Mouse (Mus musculus) CH12F3 (cell line): ENCODE measurements around the gene Thnsl1.
"Not testable (repeated sequence)": the region's sequence is repeated elsewhere in the genome, so short reads cannot be mapped to it uniquely, and the experiment has no call there.

Experiments used
- in situ Hi-C: fragments of 300-500 bp; cut with MboI; formaldehyde crosslinking; loops from 2 replicates; pipeline ENCODE4 v1.14.3; 2020; ENCODE audit warnings: low sequenced_read_pairs

The Thnsl1 gene

DNA sequence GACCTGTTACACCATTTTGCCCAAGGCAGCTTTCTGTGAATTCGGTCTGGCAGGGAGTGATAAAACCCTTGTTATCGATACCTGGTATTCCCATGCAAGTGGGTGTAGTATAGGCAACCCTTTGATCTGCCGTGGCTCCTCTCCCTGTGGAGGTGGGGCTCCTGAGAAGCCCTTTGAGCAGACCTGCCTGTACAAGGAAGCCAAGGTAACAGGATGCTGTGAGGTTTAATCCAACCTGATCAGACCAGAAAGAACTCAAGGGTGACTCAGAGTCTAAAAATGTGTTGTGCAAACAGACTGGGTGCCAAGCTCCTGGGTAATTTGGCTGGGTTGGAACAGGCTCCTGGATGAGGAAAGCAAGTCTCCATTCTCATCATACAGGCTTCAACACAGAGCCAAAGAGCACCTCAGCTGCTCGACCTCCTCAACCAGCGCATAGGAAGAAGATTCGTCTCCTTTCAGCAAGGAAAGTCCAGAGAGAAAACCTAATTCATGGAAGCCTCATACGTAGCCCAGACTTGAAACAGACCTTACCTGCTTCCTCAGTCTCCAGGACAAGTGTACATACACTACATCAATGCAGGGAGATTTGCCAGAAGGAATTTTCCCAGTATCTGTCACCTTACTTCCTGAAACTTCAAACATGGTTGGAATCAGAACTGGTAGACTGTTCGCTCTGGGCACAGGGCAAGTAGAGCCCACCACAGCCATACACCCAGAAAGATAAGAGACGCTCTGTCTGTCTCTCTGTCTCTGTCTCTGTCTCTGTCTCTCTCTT, 29.5 kb downstream of the Thnsl1 start:
- in situ Hi-C loops, result no loop called here

DNA sequence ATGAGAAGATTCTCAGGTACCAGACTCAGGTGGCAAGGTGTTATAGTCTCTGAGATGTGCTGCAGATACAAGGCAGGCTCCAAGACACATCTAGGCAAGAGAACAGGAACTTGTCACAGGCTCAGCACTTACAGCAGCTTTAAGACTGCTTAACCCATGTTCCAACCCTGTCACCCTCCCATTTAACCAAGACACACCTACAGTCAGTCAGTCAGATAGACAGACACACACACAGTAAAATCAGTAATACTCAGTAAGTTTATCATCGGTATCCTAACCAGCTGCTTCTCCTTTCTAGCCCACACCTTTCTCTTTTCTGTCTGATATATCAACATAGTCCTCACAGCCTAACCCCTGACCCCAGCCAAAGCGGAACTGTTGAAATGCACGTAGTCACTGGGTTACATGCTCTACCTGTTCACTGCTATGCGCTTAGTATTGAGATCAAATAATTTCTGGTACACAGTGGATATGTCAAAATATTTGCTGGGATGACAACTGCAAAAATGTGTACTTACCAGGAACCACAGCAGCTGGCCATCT, 30.4 kb downstream of the Thnsl1 start:
- in situ Hi-C loops, result no loop called here

DNA sequence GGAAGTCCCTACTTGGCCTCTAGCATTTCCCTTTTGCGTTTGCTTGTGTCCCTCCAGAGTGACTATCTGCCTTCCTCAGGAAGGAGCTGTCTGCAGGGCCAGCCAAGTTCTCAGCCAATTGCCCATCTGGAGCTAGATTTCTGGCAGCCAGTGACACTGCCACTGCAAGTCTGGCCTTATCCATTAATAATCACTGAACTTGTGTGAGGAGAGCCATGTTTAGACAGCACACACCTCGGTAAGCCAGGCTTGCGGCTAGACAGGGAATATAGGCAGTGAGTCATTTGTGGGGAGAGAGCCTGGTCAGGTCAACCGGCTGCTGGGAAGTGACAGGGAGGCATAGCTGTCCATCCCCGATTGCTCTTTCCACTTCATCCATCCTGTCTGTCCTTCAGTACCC, 31.3 kb downstream of the Thnsl1 start:
- in situ Hi-C loops, result no loop called here

DNA sequence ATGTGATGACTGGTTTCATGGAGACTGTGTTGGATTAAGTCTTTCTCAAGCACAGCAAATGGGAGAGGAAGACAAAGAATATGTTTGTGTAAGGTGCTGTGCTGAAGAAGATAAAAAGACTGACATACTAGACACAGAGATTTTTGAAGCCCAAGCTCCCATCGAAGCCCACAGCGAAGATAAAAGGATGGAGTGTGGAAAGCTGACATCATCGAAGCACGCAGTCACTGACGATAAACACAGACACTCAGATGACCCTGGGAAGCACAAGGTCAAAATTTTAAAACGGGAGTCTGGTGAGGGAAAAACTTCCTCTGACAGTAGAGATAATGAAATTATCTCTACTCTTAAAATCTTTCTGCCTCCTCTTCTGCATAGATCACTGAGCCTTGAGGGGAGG, 38.6 kb downstream of the Thnsl1 start:
- in situ Hi-C loops, result not testable (repeated sequence)

DNA sequence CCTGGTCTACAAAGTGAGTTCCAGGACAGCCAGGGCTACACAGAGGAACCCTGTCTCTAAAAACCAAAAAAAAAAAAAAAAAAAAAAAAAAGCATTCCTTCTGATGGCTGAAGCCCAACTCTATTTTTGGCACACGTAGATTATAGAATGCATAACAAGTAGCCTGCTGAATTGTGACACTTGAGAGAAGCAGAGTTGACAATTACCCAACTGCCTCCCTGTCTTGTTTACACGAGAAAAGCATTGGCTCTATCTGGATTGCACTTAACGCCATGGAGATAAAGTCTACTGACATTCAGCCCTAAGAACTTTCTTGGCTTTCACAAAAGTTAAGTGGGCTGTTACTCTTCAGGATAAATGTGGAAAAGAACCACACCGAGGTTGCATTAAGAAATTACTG, 39.5 kb downstream of the Thnsl1 start:
- in situ Hi-C loops, result no loop called here

DNA sequence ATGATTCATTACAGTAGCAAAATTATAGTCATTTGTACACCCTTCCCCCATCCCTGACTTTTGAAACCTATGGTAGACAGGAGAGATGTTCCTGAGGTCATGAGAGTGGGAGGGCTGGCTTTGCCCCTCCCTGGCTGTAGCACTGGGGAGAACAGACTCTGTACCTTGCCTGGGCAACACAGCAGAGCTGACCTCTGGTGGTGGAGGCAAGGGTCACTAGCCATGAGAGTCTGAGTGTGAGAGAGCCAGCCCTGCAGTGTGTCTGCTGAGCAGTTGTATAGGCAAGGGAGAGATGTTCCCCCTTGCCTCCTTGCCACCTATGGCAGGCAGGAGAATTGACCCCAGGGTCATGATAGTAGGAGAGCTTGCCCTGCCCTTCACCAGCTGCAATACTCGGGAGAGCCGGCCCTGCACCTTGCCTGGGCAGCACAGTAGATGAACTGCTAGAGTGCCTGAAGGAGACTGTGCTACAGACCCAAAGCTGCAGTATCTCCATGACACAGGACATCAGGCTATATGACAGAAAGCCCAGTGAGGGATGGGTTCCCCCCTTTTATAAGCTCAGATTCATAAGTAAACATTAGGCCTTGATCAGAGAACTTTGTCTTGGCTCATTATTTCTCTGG, 40.1 kb downstream of the Thnsl1 start:
- in situ Hi-C loops, result no loop called here

DNA sequence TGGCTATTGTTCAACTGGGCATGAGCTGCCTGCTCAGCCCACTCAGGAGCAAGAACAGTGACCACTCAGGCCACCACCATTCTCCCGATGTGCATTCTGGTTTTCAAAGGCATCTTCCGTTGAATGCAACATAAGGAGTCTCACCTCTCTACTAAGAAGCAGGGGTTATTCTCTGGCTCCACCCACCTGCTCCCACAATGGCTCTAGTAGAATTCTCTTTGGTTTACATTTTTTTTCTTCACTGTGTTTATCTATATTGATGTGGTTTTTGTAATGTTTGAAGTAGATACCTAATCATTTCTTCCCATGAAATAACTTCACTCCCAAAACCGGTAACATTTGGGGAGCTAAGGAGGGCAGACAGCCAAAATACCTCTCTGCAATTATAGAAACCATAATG, 48.1 kb downstream of the Thnsl1 start:
- in situ Hi-C loops, result loop anchor here (25.0 kb wide), 1 partner anchor 366 kb away; no protein-coding TSS in a partner anchor

DNA sequence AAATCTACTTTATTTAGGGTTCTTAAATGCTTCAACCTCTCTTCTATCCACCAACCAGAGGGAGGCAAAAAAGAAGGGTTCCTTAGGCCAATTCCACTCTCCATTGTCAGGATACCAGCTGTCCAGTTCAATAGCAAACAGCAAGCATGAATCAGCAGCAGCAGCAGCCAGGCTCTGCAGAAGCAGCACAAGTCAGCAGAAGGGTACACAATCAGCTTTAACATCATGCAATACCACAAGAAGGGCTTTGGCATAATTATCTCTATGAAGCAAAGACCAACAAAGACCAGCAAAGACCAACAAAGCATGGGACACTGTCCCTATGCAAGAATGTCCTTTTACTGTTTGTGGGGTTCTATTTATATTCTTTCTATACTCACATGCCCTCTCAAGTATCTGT, 48.8 kb downstream of the Thnsl1 start:
- in situ Hi-C loops, result loop anchor here (25.0 kb wide), 1 partner anchor 367 kb away; no protein-coding TSS in a partner anchor

DNA sequence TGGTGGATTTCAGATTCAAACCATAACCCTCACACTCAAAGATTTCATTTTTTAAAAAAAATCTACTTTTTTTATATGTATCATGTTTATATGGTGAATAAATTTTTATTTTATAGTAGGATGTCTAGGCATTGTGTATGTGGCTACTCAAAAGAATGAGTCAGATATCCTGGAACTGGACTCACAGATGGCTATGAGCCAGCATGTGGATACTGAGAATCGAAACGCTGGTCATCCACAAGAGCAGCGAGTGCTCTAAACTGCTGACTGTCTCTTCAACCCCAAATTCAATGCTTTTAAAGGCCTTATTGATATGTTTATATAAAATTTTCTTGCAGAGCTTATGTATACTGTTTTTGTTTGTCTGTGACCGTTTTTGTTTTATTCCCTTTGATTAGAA, 52.8 kb downstream of the Thnsl1 start:
- in situ Hi-C loops, result loop anchor here (25.0 kb wide), 1 partner anchor 371 kb away; no protein-coding TSS in a partner anchor

DNA sequence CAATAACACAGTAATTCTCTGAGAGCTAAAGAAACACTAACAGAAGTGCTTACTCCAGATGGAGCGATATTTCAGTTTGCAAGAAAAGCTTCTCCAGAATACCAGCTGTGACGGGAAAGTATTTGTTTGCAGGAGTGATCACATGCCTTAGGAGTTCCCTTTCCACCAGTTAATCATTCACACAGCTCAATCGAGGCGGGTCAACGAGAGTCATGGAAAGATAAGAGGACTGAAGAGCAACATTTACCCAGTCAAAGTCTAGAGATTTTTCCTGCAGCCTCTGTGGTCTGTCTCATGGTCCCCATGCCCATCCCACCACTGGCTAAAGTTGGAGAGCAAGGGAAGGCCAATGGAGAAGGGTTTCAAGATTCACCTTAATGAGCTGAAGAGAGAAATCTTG, 53.6 kb downstream of the Thnsl1 start:
- in situ Hi-C loops, result loop anchor here (25.0 kb wide), 1 partner anchor 372 kb away; no protein-coding TSS in a partner anchor

DNA sequence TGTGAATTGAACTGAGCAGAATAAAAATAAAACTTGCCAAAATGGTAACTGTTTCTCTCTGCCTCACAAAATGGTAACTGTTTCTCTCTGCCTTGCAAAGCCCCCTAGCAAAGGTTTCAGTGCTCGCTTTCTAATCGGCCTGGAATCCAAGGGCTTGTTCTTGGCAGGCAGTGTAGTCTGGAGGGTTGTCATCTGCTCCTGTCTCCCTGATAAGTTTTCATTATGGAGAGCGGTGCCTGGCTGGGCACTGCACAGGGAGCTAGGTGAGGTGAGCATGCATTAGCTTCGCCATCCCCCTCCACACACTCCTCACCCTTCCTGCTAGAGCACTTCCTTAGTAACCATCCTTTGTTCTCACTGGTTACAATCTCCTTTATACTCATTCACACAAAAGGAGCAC, 54.5 kb downstream of the Thnsl1 start:
- in situ Hi-C loops, result loop anchor here (25.0 kb wide), 1 partner anchor 373 kb away; no protein-coding TSS in a partner anchor

DNA sequence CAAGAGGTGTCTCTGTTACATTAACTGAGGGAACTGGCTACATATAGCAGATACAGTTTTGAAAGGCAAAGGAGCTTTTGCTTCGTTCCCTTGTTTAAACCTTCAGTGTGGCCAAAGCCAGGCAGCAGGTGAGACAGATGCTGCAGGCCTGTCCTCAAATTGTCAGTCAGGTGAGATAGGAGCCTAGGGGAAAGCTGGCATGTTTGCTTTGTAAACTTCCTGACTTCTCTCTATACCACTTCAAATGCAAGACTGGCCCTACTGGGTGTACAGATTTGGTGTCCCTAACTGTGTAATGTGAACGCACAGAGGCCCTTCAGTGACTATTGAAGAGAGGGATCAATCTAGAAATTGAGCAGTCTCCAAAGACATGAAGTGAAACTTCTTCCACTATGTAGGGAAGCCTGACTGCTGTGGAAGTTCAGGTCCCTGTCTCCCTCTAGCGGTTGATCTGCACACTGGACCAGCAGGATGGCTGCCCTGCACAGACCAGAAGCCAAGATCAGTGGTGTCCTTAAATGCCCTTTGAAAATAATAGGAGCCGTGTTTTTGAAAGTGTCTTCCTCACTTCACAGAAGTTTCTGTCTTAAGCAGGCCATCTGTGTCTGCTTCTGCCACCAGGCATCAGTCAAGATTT, 56.0 kb downstream of the Thnsl1 start:
- in situ Hi-C loops, result loop anchor here (25.0 kb wide), 1 partner anchor 374 kb away; no protein-coding TSS in a partner anchor

DNA sequence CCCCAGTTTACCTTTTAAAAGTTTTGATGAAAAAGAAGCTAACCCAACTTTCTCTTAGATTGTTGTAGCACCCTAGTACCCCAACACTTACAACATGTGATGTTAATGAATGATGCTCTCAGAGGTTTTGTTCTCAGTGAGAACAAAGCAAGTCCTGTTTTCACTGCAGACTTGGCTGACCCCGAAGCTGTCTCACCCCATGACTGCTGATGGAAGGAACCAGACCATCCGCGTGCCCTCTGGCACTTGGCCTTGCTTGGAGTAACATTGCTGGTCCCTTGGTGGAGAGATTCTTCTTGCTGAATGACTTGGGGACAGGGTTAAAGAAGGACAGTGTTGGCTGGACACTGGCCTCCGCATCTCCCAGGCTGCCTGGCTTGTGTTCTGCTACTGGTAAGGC, 58.5 kb downstream of the Thnsl1 start:
- in situ Hi-C loops, result loop anchor here (25.0 kb wide), 1 partner anchor 377 kb away; no protein-coding TSS in a partner anchor
